Mouse (Mus musculus): ENCODE data around the gene Card9. TPM values are rescaled to one million over a fixed set of nuclear protein-coding genes. Genes with fewer than 3 reads are reported as not detected.
"Not testable (repeated sequence)": the region's sequence is repeated elsewhere in the genome, so short reads cannot be mapped to it uniquely, and the experiment has no call there.

Card9 gene
- polyA plus RNA-seq, 1 experiment from 2014 or later: 0.60 TPM

DNA sequence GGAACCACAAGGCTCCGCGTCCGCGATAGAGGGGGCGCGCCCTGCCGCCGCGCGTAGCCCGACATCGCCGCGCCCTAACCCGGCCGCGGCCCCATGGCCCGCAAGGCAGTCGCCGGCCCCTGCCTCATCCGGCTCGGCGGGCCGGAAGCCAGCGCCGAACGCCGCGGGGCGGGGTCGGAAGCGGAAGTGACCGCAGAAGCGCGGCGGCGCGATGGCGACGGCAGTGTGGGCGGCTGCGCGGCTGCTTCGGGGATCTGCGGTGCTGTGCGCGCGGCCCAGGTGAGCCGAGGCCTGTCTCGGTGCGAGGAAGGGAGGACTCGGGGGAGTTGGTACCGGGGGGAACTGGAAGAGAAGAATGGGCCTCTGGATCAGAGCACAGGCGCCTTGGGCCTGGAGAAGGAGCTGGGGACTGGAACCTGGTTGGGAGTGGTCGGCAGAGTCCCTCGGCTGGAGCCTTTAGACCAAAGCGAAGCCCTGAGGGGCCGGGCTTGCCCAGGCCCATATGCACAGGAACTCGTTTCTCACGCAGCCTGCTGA, 28.5 kb upstream of the Card9 start, which contains the start of the genes Entr1 and Pmpca:
Entr1 (minus strand) TSS at position 163 of the 537 bp plus-strand sequence.
Pmpca (plus strand) TSS at position 186 of the 537 bp plus-strand sequence.
- Histone ChIP-seq H3K4me2 (peak within 1 kb of the TSS; percentile 84), H3K27me3 (no peaks in the 10 kb centered on the region), H3K9me3 (replicated peaks) (no peaks in the 10 kb centered on the region), H3K36me3 (peaks cover 71% of the 10 kb centered on the region), H3K27ac (peak within 1 kb of the TSS; percentile 70), H3K4me3 (peak within 1 kb of the TSS; percentile 97), H3K4me1 (replicated peaks) (peaks cover 21% of the 10 kb centered on the region), H3K9ac (peak within 1 kb of the TSS; percentile 95)
- ATAC-seq (replicated peaks; ENCODE audit: insufficient number of reproducible peaks, insufficient read depth, low FRiP score, low read depth): peak; percentile 86
- under 1% methylated on average over 56 of the region's 60 CpGs for WGBS

DNA sequence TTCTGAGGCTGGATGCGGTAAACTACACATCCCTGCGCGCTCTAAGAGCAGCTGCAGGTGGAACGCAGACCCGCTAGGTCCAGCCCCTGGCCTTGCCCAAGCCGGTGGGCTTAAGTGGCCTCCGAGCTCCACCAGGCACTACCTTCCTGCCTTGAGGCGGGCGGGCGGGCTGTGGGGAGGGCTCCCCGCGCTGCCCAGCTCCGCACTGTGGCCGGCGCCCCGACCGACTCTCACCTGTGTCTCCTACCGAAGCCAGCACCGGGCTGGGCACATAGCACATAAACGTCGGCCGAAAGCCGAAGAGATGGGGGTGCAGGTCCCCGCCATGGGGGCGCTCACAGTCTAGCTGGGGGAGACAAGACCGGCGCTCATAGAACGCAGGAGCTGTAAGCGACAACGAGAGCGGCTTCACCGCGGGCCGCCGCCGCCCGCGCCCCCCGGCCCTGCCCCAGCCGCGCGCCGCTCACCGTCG, 28.0 kb upstream of the Card9 start:
- no peaks in the 10 kb centered on the region for H3K27me3 ChIP-seq
- WGBS: under 1% methylated on average over 29 of the region's 45 CpGs
- peak overlapping the region; percentile 95 for H3K9ac ChIP-seq
- H3K4me2 ChIP-seq: peak overlapping the region; percentile 84
- H3K36me3 ChIP-seq: peaks cover 71% of the 10 kb centered on the region
- H3K27ac ChIP-seq: peak overlapping the region; percentile 70
- H3K4me1 ChIP-seq (replicated peaks): peaks cover 21% of the 10 kb centered on the region
- peak overlapping the region; percentile 97 for H3K4me3 ChIP-seq
- no peaks in the 10 kb centered on the region for H3K9me3 ChIP-seq (replicated peaks)
- peak; percentile 41; the same call in 1 of the 2 replicates for ATAC-seq (replicated peaks; ENCODE audit: insufficient number of reproducible peaks, insufficient read depth, low FRiP score, low read depth)

DNA sequence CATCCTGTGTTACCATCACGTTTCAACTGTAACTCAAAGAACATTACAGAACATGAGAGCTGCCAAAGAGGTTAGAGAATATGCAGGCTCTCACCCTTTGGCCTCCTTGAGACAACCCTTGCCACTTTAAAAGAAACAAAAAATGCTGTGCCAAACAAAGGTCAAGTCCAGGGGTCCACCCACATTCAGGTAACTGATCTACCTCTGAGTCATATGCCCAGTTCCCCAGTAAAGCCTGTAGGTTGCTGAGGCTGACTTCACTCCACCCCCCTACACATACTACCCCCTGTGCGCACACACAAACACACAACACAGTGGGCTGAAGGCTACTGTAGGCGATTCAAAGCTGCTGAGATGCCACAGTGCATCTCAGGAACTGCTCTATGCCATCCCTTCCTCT, 27.0 kb upstream of the Card9 start:
- Histone ChIP-seq H3K9ac (peak overlapping the region; percentile 95; the same call in 1 of the 2 replicates), H3K4me2 (peak overlapping the region; percentile 84), H3K9me3 (replicated peaks) (no peaks in the 10 kb centered on the region), H3K27me3 (no peaks in the 10 kb centered on the region), H3K4me3 (peak overlapping the region; percentile 97; the same call in 1 of the 2 replicates), H3K27ac (no peak overlapping the region), H3K4me1 (replicated peaks) (peaks cover 21% of the 10 kb centered on the region), H3K36me3 (peaks cover 71% of the 10 kb centered on the region)
- 77% methylated on average over 3 of the region's 3 CpGs for WGBS
- no peak for ATAC-seq (replicated peaks; ENCODE audit: insufficient number of reproducible peaks, insufficient read depth, low FRiP score, low read depth)

DNA sequence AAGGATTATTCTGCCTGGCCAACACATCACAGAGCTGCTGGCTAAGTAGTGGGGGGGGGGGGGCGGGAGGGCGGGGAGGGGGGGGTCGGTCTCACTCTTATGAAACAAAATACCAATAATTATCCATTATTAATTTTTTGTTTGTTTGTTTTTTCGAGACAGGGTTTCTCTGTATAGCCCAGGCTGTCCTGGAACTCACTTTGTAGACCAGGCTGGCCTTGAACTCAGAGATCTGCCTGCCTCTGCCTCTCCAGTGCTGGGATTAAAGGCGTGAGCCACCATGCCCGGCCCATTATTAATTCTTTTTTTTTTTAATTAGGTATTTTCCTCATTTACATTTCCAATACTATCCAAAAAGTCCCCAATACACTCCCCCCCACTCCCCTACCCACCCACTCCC, 20.2 kb upstream of the Card9 start:
- not testable (repeated sequence) for H3K27me3 ChIP-seq; H3K27ac ChIP-seq; H3K4me1 ChIP-seq (replicated peaks); ATAC-seq (replicated peaks; ENCODE audit: insufficient number of reproducible peaks, insufficient read depth, low FRiP score, low read depth); H3K9me3 ChIP-seq (replicated peaks)
- WGBS: 28% methylated on average over 6 of the region's 6 CpGs
- Histone ChIP-seq H3K4me3 (peak overlapping the region; percentile 85), H3K9ac (0 out of 2 replicates have a peak overlapping the region, but pooled peaks have one; percentile 79), H3K4me2 (peak overlapping the region; percentile 91), H3K36me3 (peaks cover 54% of the 10 kb centered on the region)

DNA sequence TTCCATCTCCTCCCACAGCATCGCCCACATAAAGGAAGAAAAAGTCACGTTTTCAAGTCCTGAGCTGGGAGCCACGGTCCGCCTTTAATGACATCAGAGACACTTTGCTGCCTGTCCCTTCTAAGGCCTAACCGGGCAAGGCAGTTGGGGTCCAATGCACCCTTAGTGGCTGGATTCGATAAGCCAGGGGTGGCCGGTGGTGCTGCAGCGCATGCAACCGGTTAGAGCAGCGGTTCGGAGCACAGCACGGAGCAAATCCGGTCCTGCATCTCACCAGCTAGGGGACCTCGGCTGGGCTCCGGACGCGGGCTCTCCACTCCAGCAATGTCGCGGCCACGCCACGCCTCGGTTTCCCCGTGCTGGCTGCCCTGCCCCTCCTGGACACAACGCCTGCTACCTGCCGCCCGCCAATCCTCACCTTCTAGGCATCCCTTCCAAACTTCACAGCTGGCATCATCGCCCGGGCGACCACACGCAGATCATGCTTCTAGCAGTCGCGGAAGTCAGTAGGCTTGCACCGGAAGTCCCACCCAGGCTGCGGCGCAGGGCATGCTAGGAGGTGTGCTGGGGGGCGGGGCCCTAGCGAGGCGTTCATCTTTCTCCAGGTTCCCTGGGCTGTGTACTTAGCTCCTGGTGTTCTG, 19.5 kb upstream of the Card9 start, which contains the start of gene Snapc4:
Snapc4 (minus strand) TSS at position 523 of the 641 bp plus-strand sequence.
- H3K27me3 ChIP-seq: no peaks in the 10 kb centered on the region
- peak within 1 kb of the TSS; percentile 79 for H3K9ac ChIP-seq
- peaks cover 5% of the 10 kb centered on the region for H3K4me1 ChIP-seq (replicated peaks)
- ATAC-seq (replicated peaks; ENCODE audit: insufficient number of reproducible peaks, insufficient read depth, low FRiP score, low read depth): peak; percentile 86
- H3K9me3 ChIP-seq (replicated peaks): no peaks in the 10 kb centered on the region
- H3K36me3 ChIP-seq: peaks cover 54% of the 10 kb centered on the region
- peak within 1 kb of the TSS; percentile 85 for H3K4me3 ChIP-seq
- under 1% methylated on average over 38 of the region's 38 CpGs for WGBS
- H3K27ac ChIP-seq: peak within 1 kb of the TSS; percentile 48
- H3K4me2 ChIP-seq: peak within 1 kb of the TSS; percentile 91

DNA sequence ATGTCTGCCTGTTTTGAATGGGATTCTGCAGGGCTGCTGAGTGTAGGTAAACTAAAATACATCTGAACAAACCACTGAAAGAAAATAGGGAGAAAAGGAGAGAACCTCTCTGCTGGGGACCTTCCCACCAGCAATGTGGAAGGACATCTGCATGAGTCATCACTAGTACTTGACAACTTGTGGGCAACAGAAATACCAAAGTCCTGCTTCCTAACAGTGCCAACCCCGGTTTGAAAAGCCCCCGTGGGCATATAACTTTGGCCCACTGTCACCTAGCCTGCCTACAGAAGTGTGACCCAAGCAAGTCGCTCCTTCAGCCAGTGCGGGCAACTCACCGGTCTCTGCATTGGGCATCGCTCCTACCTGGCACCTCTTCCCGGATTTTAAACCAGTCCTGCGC, 11.7 kb upstream of the Card9 start:
- Histone ChIP-seq H3K9ac (no peak overlapping the region), H3K27ac (no peak overlapping the region), H3K36me3 (peaks cover 92% of the 10 kb centered on the region), H3K4me1 (replicated peaks) (no peaks in the 10 kb centered on the region), H3K27me3 (no peaks in the 10 kb centered on the region), H3K4me2 (no peak overlapping the region), H3K4me3 (no peak overlapping the region), H3K9me3 (replicated peaks) (no peaks in the 10 kb centered on the region)
- no peak for ATAC-seq (replicated peaks; ENCODE audit: insufficient number of reproducible peaks, insufficient read depth, low FRiP score, low read depth)
- WGBS: 92% methylated on average over 8 of the region's 8 CpGs

DNA sequence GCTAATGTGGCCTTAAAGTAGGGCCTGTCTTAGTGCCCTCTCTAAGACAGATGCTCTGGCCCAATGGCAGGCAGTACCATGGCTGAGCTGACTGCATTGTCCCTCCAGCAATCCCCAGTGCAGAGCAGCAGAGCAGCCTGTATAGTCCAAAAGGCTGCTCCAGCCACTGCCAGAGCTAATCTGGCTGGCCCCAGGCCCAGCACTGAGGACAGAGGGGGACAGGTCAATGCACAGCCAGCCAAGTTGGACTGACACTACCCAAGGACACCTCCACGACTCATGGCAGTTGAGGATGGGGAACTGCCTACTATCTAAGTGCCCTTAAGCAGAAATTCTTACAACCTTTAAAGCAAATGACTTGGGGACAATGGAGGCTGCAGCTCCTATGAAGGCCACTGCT, 7.9 kb upstream of the Card9 start:
- no peak for ATAC-seq (replicated peaks; ENCODE audit: insufficient number of reproducible peaks, insufficient read depth, low FRiP score, low read depth)
- Histone ChIP-seq H3K4me3 (no peak overlapping the region), H3K4me2 (no peak overlapping the region), H3K27ac (no peak overlapping the region), H3K9ac (no peak overlapping the region), H3K27me3 (no peaks in the 10 kb centered on the region), H3K36me3 (peaks cover 81% of the 10 kb centered on the region), H3K9me3 (replicated peaks) (no peaks in the 10 kb centered on the region), H3K4me1 (replicated peaks) (peaks cover 19% of the 10 kb centered on the region)
- 91% methylated on average over 1 of the region's 1 CpGs for WGBS

DNA sequence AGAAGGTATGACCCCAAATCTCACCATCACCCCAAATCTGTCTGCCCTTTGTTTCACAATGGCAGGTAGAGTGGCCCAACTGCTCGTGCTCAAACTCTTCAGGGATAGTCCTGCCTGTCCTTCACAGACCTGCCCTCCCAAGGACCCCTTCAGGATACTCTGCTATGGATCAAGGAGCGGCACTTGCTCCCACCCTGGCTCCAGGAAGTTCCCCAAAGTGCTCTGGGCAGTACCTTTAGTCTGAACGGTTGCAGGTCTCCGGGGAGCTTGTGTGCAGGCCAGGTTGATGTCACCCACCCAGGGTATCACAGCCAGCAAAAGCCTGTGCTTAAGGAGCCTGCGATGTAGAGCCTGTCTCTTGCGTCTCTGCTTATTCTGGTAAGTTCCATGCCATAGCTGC, 7.2 kb upstream of the Card9 start:
- Histone ChIP-seq H3K4me3 (no peak overlapping the region), H3K9ac (no peak overlapping the region), H3K4me2 (no peak overlapping the region), H3K9me3 (replicated peaks) (no peaks in the 10 kb centered on the region), H3K36me3 (peaks cover 75% of the 10 kb centered on the region), H3K4me1 (replicated peaks) (peaks cover 19% of the 10 kb centered on the region), H3K27ac (no peak overlapping the region), H3K27me3 (no peaks in the 10 kb centered on the region)
- no peak for ATAC-seq (replicated peaks; ENCODE audit: insufficient number of reproducible peaks, insufficient read depth, low FRiP score, low read depth)
- WGBS: 89% methylated on average over 6 of the region's 6 CpGs

DNA sequence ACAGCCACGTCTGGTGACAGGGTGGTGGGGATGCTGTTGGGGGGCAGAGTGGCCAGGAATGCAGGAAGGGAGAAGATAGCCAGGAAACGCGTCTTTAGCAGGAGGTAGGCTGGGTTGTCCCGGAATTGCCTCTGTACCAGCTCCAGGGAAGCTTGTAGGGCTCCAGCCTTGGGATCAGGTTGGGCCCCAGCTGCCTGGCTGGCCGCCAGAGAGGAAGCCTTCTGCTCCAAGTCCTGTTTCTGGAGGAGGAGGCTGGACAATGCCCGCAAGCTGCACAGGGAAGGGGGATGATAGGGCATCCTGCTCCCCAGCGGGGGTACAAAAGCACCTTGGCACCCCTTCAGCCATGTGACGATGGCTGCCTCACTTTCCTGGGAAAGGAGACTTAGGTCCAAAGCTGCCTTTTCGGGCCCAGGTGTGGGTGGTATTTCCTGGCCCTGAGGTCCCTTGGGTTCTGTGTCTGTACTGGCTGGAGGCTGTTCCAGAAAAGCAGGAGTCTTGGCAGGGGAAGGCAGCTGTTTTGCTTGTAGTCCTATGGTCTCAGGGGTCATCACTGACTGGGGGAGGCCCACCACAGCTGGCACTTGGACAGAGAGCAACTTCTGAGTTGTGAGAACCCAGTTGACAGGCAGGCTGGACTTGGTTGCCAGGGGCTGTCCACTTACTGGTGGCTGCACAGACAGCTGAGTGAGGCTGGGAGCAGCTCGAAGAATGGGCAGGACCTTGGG, 4.2 kb upstream of the Card9 start:
- Histone ChIP-seq H3K27ac (peak overlapping the region; percentile 63), H3K9me3 (replicated peaks) (no peaks in the 10 kb centered on the region), H3K4me3 (no peak overlapping the region), H3K4me1 (replicated peaks) (peaks cover 21% of the 10 kb centered on the region), H3K36me3 (peaks cover 47% of the 10 kb centered on the region), H3K9ac (0 out of 2 replicates have a peak overlapping the region, but pooled peaks have one; percentile 1), H3K4me2 (no peak overlapping the region), H3K27me3 (no peaks in the 10 kb centered on the region)
- 40% methylated on average over 10 of the region's 10 CpGs for WGBS
- ATAC-seq (replicated peaks; ENCODE audit: insufficient number of reproducible peaks, insufficient read depth, low FRiP score, low read depth): peak; percentile 61

DNA sequence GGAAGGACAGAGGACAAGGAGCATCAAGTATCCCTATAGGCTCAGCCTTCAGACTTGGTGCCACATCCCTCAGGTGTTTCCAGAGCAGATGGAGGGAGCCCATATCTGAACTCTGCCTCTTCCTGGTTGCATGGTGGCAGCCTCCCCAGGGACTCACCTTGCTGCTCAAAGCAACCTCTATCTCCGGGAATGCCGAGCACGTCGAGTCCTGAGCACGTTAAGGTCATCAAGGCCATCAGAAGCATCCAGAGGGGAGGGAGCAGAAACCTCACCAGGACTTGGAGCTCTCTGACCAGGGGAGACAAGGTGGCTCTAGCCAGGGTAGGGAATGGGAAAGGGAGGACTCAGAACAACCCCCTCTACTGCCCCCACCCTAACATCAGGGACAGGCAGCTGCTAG, 2.8 kb upstream of the Card9 start:
- ATAC-seq (replicated peaks; ENCODE audit: insufficient number of reproducible peaks, insufficient read depth, low FRiP score, low read depth): no peak

DNA sequence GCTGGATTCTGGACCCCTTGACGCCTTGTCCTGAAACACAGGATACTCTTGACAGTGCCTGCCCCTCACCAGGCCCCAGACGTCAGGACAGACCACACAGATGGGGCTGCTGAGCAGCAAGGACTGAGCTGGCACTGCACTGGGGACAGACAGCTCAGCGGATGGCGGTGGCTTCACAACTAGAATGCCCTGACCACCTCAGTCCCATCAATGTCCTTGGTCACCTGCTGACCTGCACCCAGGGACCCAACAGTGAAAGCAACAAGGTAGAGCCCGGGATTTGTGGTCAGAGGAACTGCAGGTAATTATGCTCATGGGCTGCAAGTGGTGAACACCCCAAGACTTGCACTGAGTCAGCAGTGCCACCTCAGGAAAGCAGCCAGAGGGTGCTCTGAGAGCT, 2.3 kb upstream of the Card9 start:
- H3K9me3 ChIP-seq (replicated peaks): no peaks in the 10 kb centered on the region
- no peak overlapping the region for H3K27ac ChIP-seq
- no peaks in the 10 kb centered on the region for H3K27me3 ChIP-seq
- no peak overlapping the region for H3K9ac ChIP-seq
- peaks cover 23% of the 10 kb centered on the region for H3K4me1 ChIP-seq (replicated peaks)
- 83% methylated on average over 5 of the region's 5 CpGs for WGBS
- no peak overlapping the region for H3K4me3 ChIP-seq
- H3K36me3 ChIP-seq: peaks cover 29% of the 10 kb centered on the region
- ATAC-seq (replicated peaks; ENCODE audit: insufficient number of reproducible peaks, insufficient read depth, low FRiP score, low read depth): no peak
- H3K4me2 ChIP-seq: no peak overlapping the region

More for the DNA sequence above, 2.8 kb upstream of the Card9 start:
- Histone ChIP-seq H3K4me1 (replicated peaks) (peaks cover 23% of the 10 kb centered on the region), H3K27me3 (no peaks in the 10 kb centered on the region), H3K36me3 (peaks cover 33% of the 10 kb centered on the region), H3K9ac (no peak overlapping the region), H3K27ac (no peak overlapping the region), H3K4me2 (no peak overlapping the region), H3K4me3 (no peak overlapping the region), H3K9me3 (replicated peaks) (no peaks in the 10 kb centered on the region)
- WGBS: 61% methylated on average over 5 of the region's 5 CpGs
